Mouse (Mus musculus) midbrain, embryonic 14.5 days (tissue): ENCODE data around the gene Gm49321. TPM values are rescaled to one million over a fixed set of nuclear protein-coding genes. Genes with fewer than 3 reads are reported as not detected.

Experiments
- ATAC-seq: fragments of 200-750 bp; cut with Nextera tagmentation; 2 replicates; pipeline ENCODE4 v1.8.0; 2017; ENCODE audit warnings: moderate number of reproducible peaks, moderate library complexity; ENCODE audit not compliant: low FRiP score, low TSS enrichment
- DNase-seq: peaks from one replicate; pipeline ENCODE4 v3.0.0-alpha.2; 2015
- H3K27ac ChIP-seq: fragments of 300-500 bp; sonication (generic); replicated peaks from 2 replicates; pipeline ENCODE4 v1.5.1; 2014; ENCODE audit warnings: mild to moderate bottlenecking, low read depth, low read length, moderate library complexity
- H3K27me3 ChIP-seq: fragments of 300-500 bp; sonication (generic); 2 replicates; pipeline ENCODE4 v1.6.1; 2014; ENCODE audit warnings: low read length, control low read depth, mixed read lengths; ENCODE audit not compliant: control insufficient read depth, insufficient read depth
- H3K36me3 ChIP-seq: fragments of 300-500 bp; sonication (generic); 2 replicates; pipeline ENCODE4 v1.6.1; 2014; ENCODE audit warnings: low read length, control low read depth; ENCODE audit not compliant: control insufficient read depth, insufficient read depth
- H3K4me1 ChIP-seq: fragments of 300-500 bp; sonication (generic); 2 replicates; pipeline ENCODE4 v1.6.1; 2014; ENCODE audit warnings: mild to moderate bottlenecking, antibody characterized with exemption, low read length, control low read depth; ENCODE audit not compliant: control insufficient read depth, insufficient read depth
- H3K4me2 ChIP-seq: fragments of 300-500 bp; sonication (generic); 2 replicates; pipeline ENCODE4 v1.6.1; 2014; ENCODE audit warnings: mild to moderate bottlenecking, low read length, moderate library complexity
- H3K4me3 ChIP-seq: fragments of 300-500 bp; sonication (generic); replicated peaks from 2 replicates; pipeline ENCODE4 v1.5.1; 2014; ENCODE audit warnings: low read depth, low read length
- H3K9ac ChIP-seq: fragments of 300-500 bp; sonication (generic); replicated peaks from 2 replicates; pipeline ENCODE4 v1.6.1; 2014; ENCODE audit warnings: mild to moderate bottlenecking, low read length, moderate library complexity
- H3K9me3 ChIP-seq: fragments of 300-500 bp; sonication (generic); 2 replicates; pipeline ENCODE4 v1.6.1; 2016; ENCODE audit warnings: low read length, control low read depth, mixed read lengths; ENCODE audit not compliant: control insufficient read depth
- WGBS: fragments of 180-500 bp; shearing (Covaris S2); extraction: QIAGEN DNeasy Blood & Tissue Kit; methylation state at CpG from one replicate; pipeline ENCODE4 v1.1.7; 2014; 5-methylcytosine and 5-hydroxymethylcytosine counted together
- polyA plus RNA-seq: library from polyadenylated mRNA; unstranded; fragments of >200 nt; fragmentation: Nextera tagmentation; extraction: Ambion mirVana; gene quantifications from 2 replicates; pipeline ENCODE4 v1.2.1, GENCODE M21; 2014

Gm49321 gene
- polyA plus RNA-seq, 1 experiment from 2014 or later = 16.3 TPM

DNA sequence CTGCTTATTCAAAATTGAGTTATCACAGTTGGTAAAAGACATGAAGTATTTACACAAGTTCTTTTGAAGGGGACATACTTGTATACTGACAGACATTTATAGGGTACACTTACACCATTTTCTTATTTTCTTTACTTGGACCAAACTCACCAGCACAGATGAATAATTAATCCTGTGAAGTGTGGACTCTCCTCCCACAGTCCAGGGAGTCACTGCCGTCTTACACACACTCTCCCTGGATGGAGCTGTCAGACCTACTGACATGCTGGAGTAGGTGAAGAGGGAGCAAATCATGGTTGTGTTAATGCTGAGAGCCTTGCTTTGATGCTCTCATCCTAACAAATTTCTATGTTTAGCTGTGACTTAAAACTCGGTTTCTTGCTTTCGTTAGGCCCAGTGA is 7.2 kb upstream of the Gm49321 start:
- Histone ChIP-seq H3K4me3 (no peak overlapping the region), H3K9me3 (no peaks in the 10 kb centered on the region), H3K36me3 (peaks cover 58% of the 10 kb centered on the region), H3K27me3 (no peaks in the 10 kb centered on the region), H3K9ac (no peak overlapping the region), H3K4me1 (no peaks in the 10 kb centered on the region), H3K4me2 (no peak overlapping the region), H3K27ac (no peak overlapping the region)
- ATAC-seq (no peak), DNase-seq (no peak)
- 82% methylated on average over 3 of the region's 3 CpGs for WGBS

DNA sequence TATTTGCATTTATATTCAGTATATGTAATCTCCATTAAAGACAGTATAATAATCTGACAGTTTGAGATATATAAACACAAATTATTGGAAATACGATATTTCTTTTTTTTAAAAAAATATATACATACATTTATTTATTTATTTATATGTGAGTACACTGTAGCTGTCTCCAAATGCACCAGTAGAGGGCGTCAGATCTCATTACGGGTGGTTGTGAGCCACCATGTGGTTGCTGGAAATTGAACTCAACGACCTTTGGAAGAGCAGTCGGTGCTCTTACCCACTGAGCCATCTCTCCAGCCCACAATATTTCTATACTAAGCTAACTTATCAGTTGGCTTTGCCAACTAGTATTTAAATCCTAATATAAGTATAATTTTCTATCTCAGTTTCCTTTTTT is 6.2 kb upstream of the Gm49321 start:
- Histone ChIP-seq H3K27me3 (no peaks in the 10 kb centered on the region), H3K36me3 (peaks cover 63% of the 10 kb centered on the region), H3K27ac (no peak overlapping the region), H3K4me1 (no peaks in the 10 kb centered on the region), H3K4me2 (no peak overlapping the region), H3K4me3 (no peak overlapping the region), H3K9me3 (no peaks in the 10 kb centered on the region), H3K9ac (no peak overlapping the region)
- 56% methylated on average over 5 of the region's 5 CpGs for WGBS
- ATAC-seq (no peak), DNase-seq (peak; percentile 62)

DNA sequence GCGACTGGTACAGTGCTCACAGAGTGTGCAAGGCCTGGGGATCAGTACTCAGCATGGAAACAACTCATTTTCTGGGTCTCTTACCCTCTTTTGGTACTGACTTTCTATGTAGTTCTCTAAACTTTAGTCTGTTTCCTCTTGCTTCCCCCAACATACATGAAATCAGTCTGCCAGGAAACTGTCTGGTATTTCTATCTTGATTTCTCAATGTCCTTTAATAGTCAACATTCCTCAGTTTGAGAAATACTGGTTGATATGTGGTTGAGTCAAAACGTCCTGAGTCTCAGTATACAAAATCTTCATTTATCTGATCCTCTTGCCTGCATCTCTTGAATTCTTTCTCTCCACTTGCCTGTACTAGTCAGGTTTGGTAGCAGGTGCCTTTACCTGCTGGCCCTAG is 2.9 kb upstream of the Gm49321 start:
- no peaks in the 10 kb centered on the region for H3K4me1 ChIP-seq
- H3K4me3 ChIP-seq = no peak overlapping the region
- no peak for DNase-seq
- no peak overlapping the region for H3K4me2 ChIP-seq
- no peak overlapping the region for H3K27ac ChIP-seq
- ATAC-seq = no peak
- H3K36me3 ChIP-seq = peaks cover 74% of the 10 kb centered on the region
- no peaks in the 10 kb centered on the region for H3K27me3 ChIP-seq
- whole genome bisulfite sequencing = 94% methylated on average over 2 of the region's 2 CpGs
- no peaks in the 10 kb centered on the region for H3K9me3 ChIP-seq
- H3K9ac ChIP-seq = no peak overlapping the region

DNA sequence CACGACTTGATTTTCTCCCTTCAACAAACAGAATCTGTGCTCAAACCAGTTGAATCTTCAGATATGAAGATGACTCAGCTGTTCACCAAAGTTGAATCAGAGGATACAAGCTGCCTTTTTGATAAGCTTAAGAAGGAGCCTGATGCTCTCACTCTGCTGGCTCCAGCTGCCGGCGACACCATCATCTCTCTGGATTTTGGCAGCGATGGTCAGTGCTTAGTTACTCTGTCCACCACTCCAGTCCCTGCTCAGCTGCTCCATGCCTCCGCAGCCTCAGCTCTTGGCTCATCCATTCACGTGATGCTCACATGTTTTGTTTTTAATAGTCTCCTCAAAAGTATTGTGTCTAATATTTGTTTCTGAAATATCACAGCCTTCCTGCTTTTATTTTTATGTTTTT is 2.1 kb downstream of the Gm49321 start:
- Histone ChIP-seq H3K4me2 (no peak overlapping the region), H3K36me3 (peaks cover 80% of the 10 kb centered on the region), H3K4me3 (no peak overlapping the region), H3K27ac (no peak overlapping the region), H3K27me3 (no peaks in the 10 kb centered on the region), H3K9me3 (no peaks in the 10 kb centered on the region), H3K4me1 (no peaks in the 10 kb centered on the region), H3K9ac (no peak overlapping the region)
- no peak for ATAC-seq
- WGBS = 96% methylated on average over 6 of the region's 6 CpGs
- no peak for DNase-seq

DNA sequence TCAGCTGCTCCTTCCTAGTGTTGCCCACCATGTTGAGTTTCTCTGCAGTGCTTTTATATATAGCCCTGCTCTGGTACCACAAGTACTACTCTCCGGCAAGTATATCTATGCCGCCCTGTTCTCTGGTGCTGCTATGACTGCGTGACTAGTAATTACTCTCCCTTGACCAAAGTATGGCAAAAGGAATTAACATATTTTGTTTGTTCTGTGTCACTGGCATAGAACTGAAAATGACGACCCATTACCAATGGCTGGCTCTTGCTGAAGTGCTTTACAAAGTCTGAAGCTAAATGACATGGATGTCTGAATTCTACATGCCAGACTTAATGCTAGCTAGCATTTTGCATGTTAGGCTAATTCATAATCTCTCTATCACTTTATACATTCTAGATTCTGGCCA is 11.0 kb downstream of the Gm49321 start:
- Histone ChIP-seq H3K4me1 (no peaks in the 10 kb centered on the region), H3K27ac (no peak overlapping the region), H3K9ac (no peak overlapping the region), H3K4me2 (no peak overlapping the region), H3K27me3 (peaks cover 5% of the 10 kb centered on the region; the same call in 1 of the 2 replicates), H3K36me3 (peaks cover 25% of the 10 kb centered on the region), H3K9me3 (no peaks in the 10 kb centered on the region), H3K4me3 (no peak overlapping the region)
- 86% methylated on average over 4 of the region's 4 CpGs for WGBS
- DNase-seq (no peak), ATAC-seq (no peak)

DNA sequence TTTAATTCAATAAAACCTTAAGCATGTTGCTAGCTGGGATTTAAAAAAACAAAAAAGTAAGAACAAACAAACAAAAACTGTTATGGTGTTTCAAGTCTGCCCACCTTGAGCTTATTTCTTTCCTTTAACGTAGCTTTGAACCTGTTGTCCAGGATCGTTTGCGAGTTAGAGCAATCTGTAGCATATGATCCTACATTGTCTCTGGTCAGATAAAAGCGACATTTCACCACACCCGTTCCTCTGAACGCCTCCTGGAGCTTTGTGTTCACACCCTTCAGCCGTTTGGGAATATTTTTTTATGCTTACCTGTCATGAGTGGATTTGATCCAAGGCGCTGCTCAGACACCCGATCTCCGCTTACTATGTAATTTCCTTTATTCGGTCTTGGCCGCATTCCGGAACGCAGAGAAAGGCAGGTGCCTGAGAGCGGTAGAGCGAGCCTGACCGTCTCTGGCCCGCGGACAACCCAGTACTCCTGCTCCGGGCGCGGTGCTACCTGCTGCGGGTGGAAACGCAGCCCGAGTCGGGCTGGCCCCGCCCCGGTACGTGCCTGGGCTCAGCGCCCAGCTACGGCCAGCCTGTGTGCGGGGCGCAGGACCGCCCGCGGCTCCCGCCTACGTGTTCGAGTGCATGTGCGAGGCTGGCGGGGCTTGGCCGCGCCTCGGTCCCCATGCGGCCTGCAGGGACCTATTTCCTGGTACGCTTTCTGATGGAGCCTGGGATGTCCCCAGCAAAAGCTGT is 12.0 kb downstream of the Gm49321 start:
- Histone ChIP-seq H3K36me3 (peaks cover 15% of the 10 kb centered on the region), H3K4me2 (peak overlapping the region; percentile 77), H3K9me3 (no peaks in the 10 kb centered on the region), H3K27ac (no peak overlapping the region), H3K4me1 (no peaks in the 10 kb centered on the region), H3K4me3 (peak overlapping the region; percentile 42), H3K9ac (peak overlapping the region; percentile 55), H3K27me3 (peaks cover 5% of the 10 kb centered on the region; the same call in 1 of the 2 replicates)
- DNase-seq (peak; percentile 80), ATAC-seq (peak; percentile 83)
- WGBS = 5% methylated on average over 46 of the region's 46 CpGs

DNA sequence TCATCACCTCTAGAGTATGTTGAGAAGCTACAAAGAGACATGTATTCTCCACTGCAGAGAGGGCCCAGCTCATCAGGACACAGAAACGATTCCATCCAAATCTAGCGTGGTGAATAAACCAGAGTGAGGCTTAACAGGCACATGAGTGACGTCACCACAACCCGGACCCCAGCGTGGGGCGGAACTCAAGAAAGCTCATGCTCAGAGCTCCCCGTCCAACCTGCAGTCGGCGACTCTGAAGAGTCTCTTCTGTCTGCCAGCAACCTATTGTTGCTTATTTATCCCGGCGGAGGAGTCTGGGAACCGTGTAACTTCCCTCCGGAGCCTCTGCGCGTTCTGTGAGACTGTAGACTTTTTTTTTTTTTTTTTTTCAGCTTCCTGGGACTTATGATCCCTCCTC is 15.4 kb downstream of the Gm49321 start:
- WGBS = 6% methylated on average over 15 of the region's 15 CpGs

DNA sequence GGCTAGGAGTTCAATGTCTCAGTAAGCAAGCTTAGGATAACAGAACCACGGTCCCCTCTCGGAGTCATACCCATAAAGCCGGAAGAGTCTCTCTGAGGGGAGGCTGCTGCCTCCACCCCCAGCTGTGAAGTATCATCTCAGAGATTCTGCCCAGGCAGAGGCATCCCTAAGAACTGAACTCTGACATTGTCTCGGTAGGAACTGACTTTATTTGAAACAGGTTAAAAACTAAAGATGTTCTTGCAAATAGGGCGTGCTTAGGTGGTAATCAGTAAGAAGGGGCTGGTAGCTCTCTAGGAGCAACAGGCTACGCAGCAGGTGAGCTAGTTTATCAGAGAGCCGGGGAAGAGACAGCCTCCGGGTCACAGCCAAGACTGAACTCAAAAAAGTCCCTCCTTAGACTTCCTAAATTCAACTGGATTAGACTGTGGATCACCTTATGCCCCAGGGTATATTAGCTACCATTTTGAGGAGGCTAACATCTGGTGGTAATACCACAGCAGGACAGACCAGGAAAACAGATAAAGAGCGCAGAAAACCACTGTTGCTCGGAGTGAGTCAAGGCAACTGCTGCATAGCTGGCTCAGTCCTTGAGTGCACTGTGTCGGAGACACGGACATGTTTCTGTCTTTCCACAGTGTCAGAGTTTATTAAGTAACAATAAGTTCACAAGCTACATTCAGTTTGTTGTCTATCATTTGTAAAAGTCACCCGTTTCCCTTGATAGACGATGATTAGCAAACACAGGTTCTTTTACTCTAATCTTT is 16.1 kb downstream of the Gm49321 start:
- H3K9ac ChIP-seq = no peak overlapping the region
- peak overlapping the region; percentile 24 for H3K4me3 ChIP-seq
- WGBS = 58% methylated on average over 14 of the region's 14 CpGs
- H3K9me3 ChIP-seq = no peaks in the 10 kb centered on the region
- ATAC-seq (no peak), DNase-seq (peak; percentile 20)
- H3K36me3 ChIP-seq = no peaks in the 10 kb centered on the region
- H3K27ac ChIP-seq = no peak overlapping the region
- H3K4me1 ChIP-seq = no peaks in the 10 kb centered on the region
- peaks cover under 1% of the 10 kb centered on the region; the same call in 1 of the 2 replicates for H3K27me3 ChIP-seq
- peak overlapping the region; percentile 58 for H3K4me2 ChIP-seq

More for the DNA sequence above, 15.4 kb downstream of the Gm49321 start:
- no peak for ATAC-seq
- DNase-seq = peak; percentile 77
- peak overlapping the region; percentile 24 for H3K4me3 ChIP-seq
- no peaks in the 10 kb centered on the region for H3K4me1 ChIP-seq
- H3K4me2 ChIP-seq = peak overlapping the region; percentile 58
- peaks cover 5% of the 10 kb centered on the region; the same call in 1 of the 2 replicates for H3K27me3 ChIP-seq
- no peak overlapping the region for H3K27ac ChIP-seq
- no peaks in the 10 kb centered on the region for H3K9me3 ChIP-seq
- H3K36me3 ChIP-seq = no peaks in the 10 kb centered on the region
- H3K9ac ChIP-seq = no peak overlapping the region
